ENCODE assay signal across 15 mouse cellular contexts in genomic region chr5:118645196-118645805, GRCm38 (mm10).
A peak's percentile ranks its signal among the peaks of the same experiment; 100 is the strongest.
DNase-seq lines count a peak whose midpoint lies in the region; ATAC-seq and TF ChIP-seq lines count a peak whose summit lies in the region.
"Had no signal": no experiment of that assay in that cellular context is flagged by ENCODE, and none has a peak within 500 bp of the region (broad histone marks: within the 10 kb centered on the region; RNA-seq: fewer than 3 reads in every experiment).

No protein-coding gene starts in this region.

- no peak for TF ChIP-seq EP300 in lung, postnatal 0 days (IDR thresholded peaks at IDR 0.05)
- no peak for TF ChIP-seq EP300 in liver, embryonic 14.5 days (IDR thresholded peaks at IDR 0.05; ENCODE audit: low read depth)

- intact Hi-C loops in gastrocnemius, postnatal 14 days (cut with DNase I; ENCODE audit: low total_unique reads) = no loop called here

- ATAC-seq in lung, postnatal 0 days = peak; percentile 37; the same call in 1 of the 2 replicates
- 0 out of 2 replicates have a peak, but pooled peaks have one; percentile 32 for ATAC-seq in liver, embryonic 14.5 days (ENCODE audit: insufficient read depth)
- ATAC-seq: forebrain, postnatal 0 days; hindbrain, postnatal 0 days had no signal

- no peaks in the 10 kb centered on the region for H3K36me3 ChIP-seq in lung, postnatal 0 days (ENCODE audit: insufficient read depth, low read length)
- H3K36me3 ChIP-seq in liver, embryonic 14.5 days (replicated peaks; ENCODE audit: control insufficient read depth, insufficient read depth, low read depth) = no peaks in the 10 kb centered on the region
- H3K36me3 ChIP-seq: embryonic facial prominence, embryonic 15.5 days; neural tube, embryonic 13.5 days had no signal

- H3K4me3 ChIP-seq in lung, postnatal 0 days (ENCODE audit: low read depth, low read length) = no peak overlapping the region
- no peak overlapping the region for H3K4me3 ChIP-seq in liver, embryonic 14.5 days (ENCODE audit: insufficient read depth in 1 of 2, low read depth in 2 of 2, low read length in 2 of 2)
- H3K4me3 ChIP-seq: embryonic facial prominence, embryonic 15.5 days; neural tube, embryonic 13.5 days had no signal

- peak; percentile 36 for TF ChIP-seq CTCF in lung, postnatal 0 days (IDR thresholded peaks at IDR 0.05)
- peak; percentile 40; the same call in 1 of the 2 replicates for TF ChIP-seq CTCF in liver, embryonic 14.5 days (IDR thresholded peaks at IDR 0.05; ENCODE audit: low read depth)

- H3K27ac ChIP-seq in lung, postnatal 0 days (ENCODE audit: low read length) = no peak overlapping the region
- H3K27ac ChIP-seq in liver, embryonic 14.5 days = no peak overlapping the region
- H3K27ac ChIP-seq: embryonic facial prominence, embryonic 15.5 days; hindbrain, postnatal 0 days; neural tube, embryonic 13.5 days had no signal

- H3K9ac ChIP-seq in lung, postnatal 0 days (replicated peaks; ENCODE audit: low read depth) = no peak overlapping the region
- no peak overlapping the region for H3K9ac ChIP-seq in liver, embryonic 14.5 days (replicated peaks)
- H3K9ac ChIP-seq: embryonic facial prominence, embryonic 15.5 days; forebrain, postnatal 0 days; neural tube, embryonic 13.5 days had no signal

- H3K4me1 ChIP-seq in lung, postnatal 0 days (ENCODE audit: insufficient read depth, low read depth, low read length) = peaks cover 10% of the 10 kb centered on the region; the same call in 1 of the 2 replicates
- peaks cover 31 to 54% of the 10 kb centered on the region in 2 experiments for H3K4me1 ChIP-seq in liver, embryonic 14.5 days (replicated peaks; ENCODE audit: control insufficient read depth in 2 of 2, insufficient read depth in 2 of 2, low read length in 1 of 2)

- no peaks in the 10 kb centered on the region for H3K27me3 ChIP-seq in lung, postnatal 0 days (replicated peaks; ENCODE audit: insufficient read depth, low read length)
- no peaks in the 10 kb centered on the region for H3K27me3 ChIP-seq in liver, embryonic 14.5 days (ENCODE audit: control insufficient read depth, insufficient read depth, low read length)
- H3K27me3 ChIP-seq: embryonic facial prominence, embryonic 15.5 days; neural tube, embryonic 13.5 days had no signal

- H3K9me3 ChIP-seq in lung, postnatal 0 days (ENCODE audit: low read length) = no peaks in the 10 kb centered on the region
- H3K9me3 ChIP-seq in liver, embryonic 14.5 days (ENCODE audit: control insufficient read depth, low read length) = no peaks in the 10 kb centered on the region
- H3K9me3 ChIP-seq: embryonic facial prominence, embryonic 15.5 days; neural tube, embryonic 13.5 days had no signal

- peak; percentile 23 to 45 for DNase-seq in gastrocnemius, adult 8-10 months (ENCODE audit: low spot score in 2 of 2)
- DNase-seq in gastrocnemius, postnatal 14 days = no peak
- DNase-seq in lung, postnatal 0 days (ENCODE audit: low spot score) = peak; percentile 39
- DNase-seq in lung, postnatal 14 days = no peak
- DNase-seq in liver, embryonic 14.5 days (ENCODE audit: low read depth in 3 of 3, low spot score in 3 of 3) = no peak
- peak; percentile 22 to 47 for DNase-seq in thymus, postnatal 36 days
- no peak for DNase-seq in right cerebral cortex, postnatal 36 days (ENCODE audit: low spot score in 2 of 2)
- DNase-seq in cerebellum, postnatal 36 days = no peak
- DNase-seq: cerebellum, adult 9-10 months; forebrain, postnatal 0 days; kidney, postnatal 36 days; right cerebral cortex, postnatal 25 days had no signal

- H3K4me2 ChIP-seq in lung, postnatal 0 days (replicated peaks; ENCODE audit: low read depth, low read length) = no peak overlapping the region
- no peak overlapping the region for H3K4me2 ChIP-seq in liver, embryonic 14.5 days (ENCODE audit: low read depth)
- H3K4me2 ChIP-seq: embryonic facial prominence, embryonic 15.5 days; neural tube, embryonic 13.5 days had no signal

- 55% methylated on average over 10 of the region's 10 CpGs for WGBS in lung, postnatal 0 days
- WGBS in liver, embryonic 14.5 days (ENCODE audit: insufficient replicate concordance) = 61% methylated on average over 10 of the region's 10 CpGs

Comparison
In these comparisons a context has a peak if more than half of its experiments do, and no peak if none do; other contexts are left out.
1. DNase-seq: peak in gastrocnemius, adult 8-10 months (2 of 2), lung, postnatal 0 days (single experiment) and thymus, postnatal 36 days (2 of 2); none in gastrocnemius, postnatal 14 days (single experiment), lung, postnatal 14 days (single experiment), liver, embryonic 14.5 days (0 of 3), right cerebral cortex, postnatal 36 days (0 of 2) and cerebellum, postnatal 36 days (0 of 2).